Mouse (Mus musculus): Measurements from ENCODE around the gene Ptpn13. TPM values are rescaled to one million over a fixed set of nuclear protein-coding genes. Genes with fewer than 3 reads are reported as not detected.
A peak's percentile ranks its signal among the peaks of the same experiment; 100 is the strongest.

The Ptpn13 gene
- total RNA-seq, 2 experiments from 2014 or later, result 12.6 to 14.6 TPM

DNA sequence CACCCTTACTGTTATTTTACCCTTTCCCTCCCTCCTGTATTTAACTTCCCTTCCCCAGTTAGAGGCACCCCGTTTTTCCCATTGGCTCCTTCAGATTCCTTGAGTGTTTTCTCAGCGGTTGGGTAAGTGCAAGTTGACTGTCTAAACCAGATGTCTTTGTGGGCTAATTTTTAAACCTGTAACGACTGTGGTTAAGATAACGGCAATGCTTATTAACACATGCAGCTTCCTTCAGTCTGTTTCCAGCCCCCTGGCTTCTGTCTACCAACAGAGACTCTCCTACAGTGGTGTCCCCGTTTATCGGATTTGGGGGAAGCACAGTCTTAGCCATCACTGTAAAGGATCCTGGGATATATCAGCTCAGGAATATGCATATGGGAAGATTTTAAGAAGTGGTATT is 35.9 kb downstream of the Ptpn13 start:
- DNase-seq, result no peak

DNA sequence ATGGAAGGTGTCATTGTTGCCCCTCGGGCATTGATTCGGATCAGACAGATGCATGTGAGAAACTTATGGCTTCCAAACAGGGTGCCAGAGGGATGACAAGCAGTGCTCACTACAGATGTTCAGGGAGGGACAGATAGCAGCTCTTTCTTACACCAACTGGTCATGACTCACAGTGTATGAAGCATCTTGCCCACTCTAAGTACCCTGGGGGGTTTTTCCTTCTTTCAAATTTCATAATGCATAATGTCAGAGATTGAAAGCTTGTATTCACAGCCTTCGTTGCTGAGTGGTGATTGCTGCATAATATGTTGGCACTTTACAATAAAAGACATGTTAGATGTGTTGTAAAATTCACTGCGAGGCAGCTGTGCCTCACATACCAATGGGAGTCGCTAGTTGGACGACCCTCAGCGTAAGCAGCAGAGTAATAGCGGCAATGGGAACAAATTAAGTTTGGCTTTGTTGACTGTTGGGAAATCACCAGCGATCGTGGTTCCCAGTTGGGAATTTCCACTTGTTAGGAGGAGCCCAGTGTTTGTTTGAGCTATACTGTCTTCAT is 38.7 kb downstream of the Ptpn13 start:
- no peak for DNase-seq

DNA sequence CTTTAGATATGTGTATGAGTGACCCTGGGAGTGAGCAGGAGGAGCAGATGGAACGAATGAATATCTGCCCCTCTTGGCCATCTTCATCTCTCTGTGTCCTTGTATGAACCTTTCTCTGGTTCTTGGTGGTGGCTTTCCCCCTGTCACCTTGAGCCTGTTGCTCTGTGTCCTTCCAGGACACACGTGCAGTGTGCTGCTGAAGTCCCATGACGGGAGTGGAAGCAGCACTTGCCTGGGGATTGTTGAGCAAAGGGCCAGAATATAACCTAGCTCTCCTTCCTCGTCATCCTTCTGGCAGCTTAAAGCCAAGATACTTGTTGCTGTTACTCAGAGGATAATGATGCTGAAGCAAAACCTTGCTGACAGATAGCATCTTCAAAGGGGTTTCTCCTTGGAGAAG is 39.3 kb downstream of the Ptpn13 start:
- DNase-seq, result no peak

DNA sequence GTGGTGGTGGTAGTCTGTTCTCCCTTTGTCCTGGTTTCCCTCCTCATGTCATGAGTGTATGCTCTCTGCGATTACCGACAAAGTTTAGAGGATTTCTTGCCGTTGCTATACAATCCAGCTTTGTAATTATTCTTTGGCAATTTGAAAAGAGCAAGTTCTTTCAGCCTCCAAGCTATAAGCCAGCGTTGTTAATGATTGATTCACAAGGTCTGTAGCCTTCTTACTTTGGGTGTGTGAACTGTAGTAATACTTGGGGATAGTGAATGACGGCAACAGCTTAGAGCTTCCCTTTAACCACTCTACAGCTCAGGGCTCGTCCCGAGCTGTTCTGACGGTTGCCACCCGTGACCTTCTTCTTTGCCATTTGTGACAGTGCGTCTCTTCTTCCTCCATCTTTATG is 39.8 kb downstream of the Ptpn13 start:
- DNase-seq, result no peak

DNA sequence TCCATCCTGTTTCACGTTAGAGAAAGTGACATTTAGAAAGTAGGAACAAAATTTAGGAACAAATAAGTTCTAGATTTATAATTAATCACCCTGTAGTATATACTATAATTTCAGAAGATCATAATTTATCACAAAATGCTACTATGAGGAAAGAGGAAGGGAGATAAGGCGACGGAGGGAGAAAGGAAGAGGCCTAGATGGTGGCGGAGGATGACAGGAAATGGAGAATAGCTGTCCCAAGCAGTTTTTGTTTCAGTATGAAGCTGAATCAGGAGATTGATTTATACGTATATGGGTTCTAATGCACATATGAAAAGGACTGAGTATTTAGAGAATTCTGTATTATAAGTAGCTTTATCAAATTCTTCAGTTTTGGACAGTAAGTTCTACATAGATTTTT is 47.7 kb downstream of the Ptpn13 start:
- DNase-seq, result no peak

DNA sequence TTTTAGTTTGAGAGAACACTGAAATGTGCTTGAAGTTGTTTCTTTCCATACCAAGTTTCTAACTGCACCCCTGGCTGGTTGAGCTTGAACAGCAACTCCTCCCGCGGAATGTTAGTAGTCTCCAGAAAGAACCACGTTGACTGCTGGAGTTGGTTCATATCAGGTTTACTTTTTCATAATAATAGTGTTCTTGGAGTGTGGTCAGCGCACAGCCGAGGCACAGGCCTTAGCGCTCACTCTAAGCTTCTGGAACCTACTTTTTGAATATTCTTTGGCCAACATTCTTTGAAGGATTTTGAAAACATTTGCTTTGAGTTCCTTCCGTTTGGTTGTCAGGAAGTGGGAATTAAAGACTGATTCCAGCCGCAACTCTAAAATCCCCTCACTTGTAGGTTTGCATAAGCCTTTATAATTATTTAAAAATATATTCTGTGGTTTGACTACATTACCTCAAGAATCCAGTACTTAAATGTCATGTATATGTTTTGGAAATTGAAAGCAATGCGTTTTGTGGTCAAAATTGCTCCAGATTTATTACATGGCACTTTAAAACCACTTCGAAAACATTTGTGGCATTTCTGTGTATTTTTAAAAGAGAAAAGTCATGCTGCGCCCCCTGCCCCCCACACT is 48.6 kb downstream of the Ptpn13 start:
- DNase-seq, result no peak

DNA sequence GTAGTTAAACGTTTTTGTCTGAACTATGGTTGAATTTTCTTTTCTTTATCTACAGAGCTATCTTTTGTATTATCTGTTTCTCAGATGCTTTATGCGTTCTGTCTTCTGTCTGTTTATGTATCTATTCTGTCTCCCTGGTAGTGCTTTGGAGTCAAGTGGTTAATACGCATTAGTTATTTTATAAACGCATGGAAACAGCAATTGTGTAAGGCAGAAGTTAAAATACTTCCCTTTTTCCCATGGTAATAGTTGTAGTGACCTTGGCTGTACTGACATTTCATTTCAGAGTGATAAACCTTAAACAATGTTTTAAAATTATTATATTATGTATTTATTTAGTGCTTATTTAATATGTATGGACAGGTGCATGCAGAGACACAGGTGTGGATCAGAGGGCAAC is 49.3 kb downstream of the Ptpn13 start:
- no peak for DNase-seq

DNA sequence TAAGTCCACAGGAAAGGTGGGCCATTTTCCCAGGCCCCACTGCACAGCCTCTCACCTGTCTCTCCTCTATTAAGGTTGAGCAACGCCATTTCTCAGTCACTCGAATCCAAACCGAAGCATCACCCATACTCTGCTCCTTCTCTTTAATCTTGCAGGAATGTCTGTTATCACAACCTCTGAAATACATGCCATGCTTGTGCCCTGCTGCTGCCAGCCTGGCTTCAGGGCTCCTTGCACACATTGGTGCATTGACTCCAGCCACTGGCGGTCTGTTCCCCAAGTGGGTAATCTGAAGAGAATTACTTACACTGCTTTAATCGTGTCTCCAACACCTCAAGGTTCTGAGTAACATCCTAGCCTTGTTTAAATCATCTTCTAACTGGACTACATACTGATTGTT is 50.5 kb downstream of the Ptpn13 start:
- DNase-seq, result no peak

DNA sequence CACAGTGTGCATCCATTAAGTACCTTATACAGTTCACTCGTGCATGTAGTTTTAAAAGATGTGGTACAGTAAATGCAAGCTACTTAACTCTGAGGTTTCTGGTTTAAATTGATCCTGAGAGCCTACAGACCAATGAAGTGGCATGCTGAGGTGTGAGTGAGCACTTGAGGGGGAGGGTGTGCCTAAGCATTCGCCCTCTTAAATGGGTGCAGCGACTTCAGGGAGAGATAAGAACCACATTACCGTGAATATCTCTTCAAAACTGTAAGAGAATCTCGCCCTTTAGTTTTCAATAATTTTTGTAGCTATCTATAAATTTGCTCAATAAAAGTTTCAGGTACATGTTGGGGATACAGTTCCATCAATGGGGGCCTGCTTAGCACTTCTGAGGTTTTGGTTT is 54.5 kb downstream of the Ptpn13 start:
- no peak for DNase-seq

DNA sequence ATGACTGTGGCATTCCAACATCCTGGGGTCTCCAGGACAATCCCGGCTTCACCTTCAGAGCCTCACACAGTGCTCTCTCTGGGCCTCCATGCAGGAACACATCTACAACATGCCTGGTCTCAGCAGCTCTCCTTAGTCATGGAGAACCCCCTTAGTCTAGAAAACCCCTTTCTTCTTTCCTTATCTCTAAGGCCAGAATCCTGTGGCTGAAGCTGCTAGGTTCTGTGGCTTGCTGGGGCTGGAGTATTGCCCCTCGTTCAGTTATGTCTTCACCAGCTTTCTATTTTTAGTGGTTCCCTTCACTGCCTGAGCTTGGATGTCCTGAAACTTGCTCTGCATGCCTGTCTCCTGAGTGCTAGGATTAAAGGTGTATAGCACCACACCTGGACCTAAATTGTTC is 56.2 kb downstream of the Ptpn13 start:
- no peak for DNase-seq

DNA sequence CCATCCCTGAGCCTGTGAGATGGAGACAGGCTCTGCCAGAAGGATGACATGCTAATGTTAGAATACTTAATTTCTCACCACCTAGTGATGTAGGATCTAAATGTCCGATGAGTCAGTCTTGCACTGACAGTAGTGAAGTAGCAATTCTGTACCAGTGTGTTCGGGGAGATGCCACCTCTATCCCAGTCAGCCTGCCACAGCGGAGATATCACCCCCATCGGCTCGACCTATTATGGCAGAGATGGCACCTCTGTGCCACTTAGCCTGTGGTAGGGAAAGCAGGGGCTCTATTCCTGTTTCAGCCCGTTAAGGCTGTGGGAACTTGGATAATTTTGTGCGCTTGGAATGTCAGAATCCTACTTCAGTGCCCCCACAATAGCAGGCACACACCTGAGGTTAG is 62.0 kb downstream of the Ptpn13 start:
- no peak for DNase-seq

DNA sequence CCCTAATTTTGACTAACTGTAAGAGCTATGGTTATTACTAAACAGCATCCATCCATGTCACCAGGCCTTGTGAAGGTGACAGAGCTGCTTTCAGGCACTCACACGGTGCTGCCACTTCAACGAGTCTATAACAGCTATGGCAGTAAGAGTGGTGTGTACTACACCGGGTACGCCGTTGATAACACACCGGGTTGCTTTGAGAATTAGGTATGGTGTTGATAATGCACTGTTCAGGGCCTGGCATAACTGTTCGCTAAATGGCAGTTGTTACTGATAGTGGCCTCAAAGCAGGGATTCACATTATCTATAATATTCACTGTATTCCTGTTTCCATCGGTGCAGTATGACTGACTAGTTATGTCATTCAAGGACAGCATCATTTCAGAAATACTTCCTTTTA is 66.0 kb downstream of the Ptpn13 start:
- DNase-seq, result no peak

DNA sequence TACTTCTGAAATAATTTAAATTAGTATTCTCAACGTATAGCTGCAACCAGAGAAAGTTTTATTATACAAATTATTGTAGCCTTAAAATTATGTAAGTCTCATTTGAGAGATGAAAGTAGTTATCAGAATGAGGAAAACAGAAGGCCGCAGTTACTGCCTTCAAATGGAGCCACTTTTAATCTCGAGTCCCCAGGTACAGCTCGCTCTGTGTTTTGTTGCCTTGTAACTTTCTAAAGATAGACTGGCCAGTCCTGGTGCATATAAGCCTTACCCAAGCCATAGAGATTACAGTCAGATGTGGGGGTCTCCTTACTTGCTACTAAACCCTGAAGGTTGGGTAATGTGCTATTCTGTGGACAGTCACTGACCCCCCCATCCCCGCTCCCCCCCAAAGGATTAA is 66.8 kb downstream of the Ptpn13 start:
- no peak for DNase-seq

DNA sequence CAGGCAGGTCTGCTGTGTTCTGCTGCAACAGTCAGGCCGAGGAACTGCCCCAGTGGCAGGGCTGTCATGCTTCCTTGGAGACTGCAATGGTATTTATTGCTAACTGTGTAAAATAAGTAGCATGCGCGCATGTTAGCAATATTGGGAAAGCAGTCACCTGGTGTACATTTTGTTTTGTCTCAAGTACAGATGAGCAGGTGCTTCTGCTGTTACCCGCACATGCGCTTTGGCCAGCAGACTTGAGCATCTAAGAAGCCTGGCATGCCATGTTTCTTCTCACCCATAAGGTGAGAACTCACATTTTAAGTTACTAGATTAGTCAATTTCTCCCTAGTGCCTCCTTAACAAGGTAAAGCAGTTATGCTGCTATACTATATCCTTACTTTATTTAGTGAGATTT is 72.1 kb downstream of the Ptpn13 start:
- DNase-seq, result no peak

DNA sequence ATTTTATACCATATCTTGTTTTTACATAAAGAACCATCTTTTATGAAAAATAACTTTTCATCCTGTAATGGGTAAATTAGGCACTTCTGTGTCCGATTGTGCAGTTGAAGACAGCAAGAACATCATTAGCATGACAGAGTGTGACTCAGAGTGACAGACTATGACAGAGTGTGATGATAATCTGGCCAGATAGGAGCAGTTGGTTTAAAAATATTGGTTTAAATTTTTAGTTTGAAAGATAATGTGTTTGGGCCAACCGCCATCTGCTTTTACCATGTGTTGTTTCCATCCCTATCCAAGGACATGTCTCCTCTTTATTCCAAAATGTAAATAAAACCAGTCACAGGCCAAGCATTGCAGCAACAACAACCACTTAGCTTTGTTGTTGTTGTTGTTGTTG is 72.5 kb downstream of the Ptpn13 start:
- no peak for DNase-seq

DNA sequence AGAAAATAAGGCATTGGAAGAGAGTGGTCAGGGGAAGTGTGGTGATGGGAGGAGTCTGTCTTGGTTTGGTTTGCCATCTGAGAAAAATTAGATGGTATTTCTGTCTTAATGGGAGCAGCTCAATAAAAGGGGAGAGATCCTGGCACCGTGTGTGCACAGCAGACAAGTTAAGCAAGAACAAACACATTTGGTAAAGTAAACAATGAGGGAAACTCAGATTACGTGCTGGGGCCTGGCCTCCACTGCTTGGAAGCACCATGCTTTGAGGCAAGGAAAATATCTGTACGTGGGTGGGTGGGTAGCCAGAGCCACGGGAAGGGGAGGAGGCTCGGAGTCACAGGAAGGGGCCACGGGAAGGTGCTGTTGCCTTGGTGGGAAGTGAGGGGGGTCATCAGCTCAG is 74.3 kb downstream of the Ptpn13 start:
- DNase-seq, result no peak

DNA sequence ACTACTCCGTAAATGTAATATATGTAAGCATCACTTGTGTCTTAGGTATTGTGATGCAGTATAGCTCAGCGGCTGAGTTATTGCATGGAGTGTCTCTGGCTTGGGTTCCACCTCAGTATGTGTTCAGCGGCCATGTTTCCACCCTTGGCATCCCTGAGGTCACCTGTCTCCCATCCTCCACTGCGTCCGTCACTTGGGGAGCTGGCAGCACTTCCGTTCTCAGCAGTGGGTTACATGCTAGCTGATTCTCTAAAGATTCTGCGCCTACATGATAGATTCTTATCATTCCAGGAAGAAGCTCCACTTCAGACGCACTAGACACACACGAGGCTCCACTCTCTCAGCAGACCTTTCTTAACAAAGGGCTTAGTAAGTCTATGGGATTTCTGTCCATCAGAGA is 76.1 kb downstream of the Ptpn13 start:
- no peak for DNase-seq

DNA sequence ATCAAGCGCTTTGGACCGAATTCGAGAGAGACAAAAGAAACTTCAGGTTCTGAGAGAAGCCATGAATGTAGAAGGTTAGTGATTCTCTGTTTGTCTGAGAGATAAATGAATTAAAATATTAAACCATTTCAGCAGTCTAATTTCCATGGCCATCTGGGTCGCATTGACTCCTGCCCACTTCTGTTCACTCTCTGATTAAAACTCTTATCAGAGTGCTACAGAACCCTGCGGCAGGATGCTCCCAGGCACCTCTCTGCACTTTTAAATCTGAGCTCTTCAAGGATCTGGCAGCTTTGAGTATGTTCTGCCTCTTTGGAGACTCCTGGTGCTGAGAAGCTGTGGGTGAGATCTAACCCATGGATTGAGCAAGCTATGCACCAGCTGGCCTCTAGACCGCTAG is 76.8 kb downstream of the Ptpn13 start:
- DNase-seq, result no peak

DNA sequence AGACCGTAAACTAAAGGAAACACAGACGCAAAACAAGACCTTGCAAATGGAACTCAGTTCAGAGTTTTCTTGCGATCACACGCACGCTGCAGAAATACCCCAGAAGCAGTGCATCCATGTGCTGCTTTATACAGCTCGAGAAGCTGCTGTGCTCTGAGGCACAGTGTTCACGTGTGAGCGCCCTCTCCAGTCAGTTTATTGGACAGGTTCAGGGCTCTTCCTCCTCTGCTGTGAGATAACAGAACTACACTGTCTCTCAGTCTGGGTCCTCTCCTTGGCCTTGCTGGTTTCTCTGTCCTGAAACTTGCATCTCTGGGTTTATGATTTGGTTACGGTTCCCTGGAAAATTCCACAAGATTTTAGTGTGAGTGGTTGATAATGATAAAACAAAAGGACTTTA is 88.2 kb downstream of the Ptpn13 start:
- DNase-seq, result no peak

DNA sequence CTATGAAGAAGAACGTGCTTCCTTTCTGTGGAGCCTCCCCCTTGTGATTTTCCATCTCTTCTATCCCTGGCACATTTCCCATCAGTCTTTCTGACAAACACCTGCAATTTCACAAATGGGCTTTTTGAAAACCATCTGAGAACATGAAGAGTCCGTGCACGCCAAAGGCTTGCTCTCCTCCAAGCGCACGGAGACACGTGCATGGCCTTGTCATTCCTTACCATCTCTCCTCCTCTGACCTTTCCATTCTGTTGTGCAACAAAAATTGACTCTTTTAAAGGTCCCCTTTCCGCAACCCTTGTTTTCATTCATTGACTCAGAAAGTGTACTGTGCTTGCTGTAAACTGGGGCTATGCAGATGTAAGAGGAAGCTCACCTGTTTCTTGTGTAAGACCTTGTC is 89.4 kb downstream of the Ptpn13 start:
- DNase-seq, result no peak

DNA sequence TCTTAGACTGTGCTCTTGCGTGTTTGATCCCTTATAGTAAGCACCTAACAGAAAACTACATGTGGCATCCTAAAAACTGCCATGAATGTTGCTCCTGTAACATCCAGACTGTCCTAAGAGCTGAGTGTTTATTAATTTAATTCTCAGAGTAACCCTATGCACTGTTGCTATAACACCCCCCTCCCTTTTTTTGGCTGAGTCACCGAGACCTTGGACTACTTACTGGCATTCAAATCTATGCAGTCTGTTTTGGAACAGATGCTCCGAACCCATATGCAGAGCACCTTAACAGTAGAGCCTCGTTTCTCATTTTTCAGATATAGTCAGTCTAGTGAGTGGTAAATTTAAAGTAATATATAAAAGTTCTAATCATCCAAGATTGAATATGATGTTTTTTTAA is 90.9 kb downstream of the Ptpn13 start:
- no peak for DNase-seq

DNA sequence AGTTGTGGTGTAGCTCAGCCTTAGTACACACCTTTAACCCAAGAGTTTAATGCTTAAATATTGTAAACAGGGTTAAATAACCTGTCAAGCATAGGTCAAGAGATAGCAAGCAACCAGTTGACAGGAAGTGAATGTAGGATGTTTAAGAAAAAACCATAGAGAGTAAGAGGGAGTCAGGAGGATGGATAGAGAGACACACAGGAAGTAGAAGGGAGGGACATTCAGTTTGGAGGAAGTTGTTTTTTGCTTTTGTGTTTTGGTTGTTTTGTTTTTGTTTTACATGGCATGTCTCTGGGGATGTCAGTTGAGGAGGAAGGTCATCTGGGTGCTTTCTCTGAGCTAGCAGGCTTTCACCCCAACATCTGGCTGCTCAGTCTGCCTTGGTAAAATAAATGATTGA is 91.6 kb downstream of the Ptpn13 start:
- DNase-seq, result no peak

DNA sequence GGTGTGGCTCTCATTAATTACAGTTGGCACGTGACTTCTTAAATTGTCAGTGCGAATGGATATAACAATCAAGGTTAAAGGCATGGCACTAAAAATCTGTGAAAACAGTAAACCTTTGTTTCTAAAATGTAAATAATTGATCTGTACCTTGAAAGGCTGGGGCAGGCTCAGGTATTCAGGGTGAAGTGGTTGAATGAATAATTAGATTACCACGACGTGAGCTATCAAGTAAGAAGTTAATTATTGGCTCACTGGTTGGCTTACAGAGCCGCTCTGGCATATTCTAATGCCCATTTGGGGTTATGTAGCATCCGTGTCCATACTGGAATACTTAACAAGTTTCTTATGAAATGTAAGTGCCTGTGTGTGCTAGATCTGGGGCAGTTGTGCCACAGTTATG is 92.6 kb downstream of the Ptpn13 start:
- no peak for DNase-seq

DNA sequence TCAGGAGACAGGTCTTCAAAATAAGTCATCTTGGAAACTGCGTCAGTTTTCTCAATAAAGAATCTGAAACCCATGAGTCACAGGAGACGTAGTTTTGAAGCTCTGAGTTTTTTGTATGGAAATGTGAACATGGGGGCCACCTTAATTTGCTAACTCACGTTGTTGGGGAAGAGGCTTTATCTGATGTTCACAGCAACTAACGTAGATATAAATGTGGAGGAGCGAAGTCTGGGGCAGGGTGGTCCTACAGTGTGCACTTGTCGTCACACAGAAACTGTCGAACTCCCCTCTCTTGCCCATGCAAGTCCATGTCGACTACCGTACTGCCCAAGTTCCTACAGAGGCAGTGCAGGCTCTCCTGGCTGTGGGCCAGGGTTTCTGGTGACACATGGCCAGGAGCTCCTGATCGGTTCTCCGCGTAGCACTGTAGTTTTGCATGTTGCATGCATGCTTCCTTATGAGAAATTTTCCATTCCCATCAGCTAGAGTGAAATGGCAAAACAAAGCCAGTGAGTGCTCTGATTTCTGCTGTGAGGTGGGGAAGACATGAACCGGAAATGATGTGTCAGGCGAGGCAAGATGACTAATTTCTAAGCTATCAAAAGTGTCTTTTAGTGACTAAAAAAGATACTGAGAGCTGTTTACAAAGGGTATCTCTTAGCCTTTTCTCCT is 93.9 kb downstream of the Ptpn13 start:
- peak; percentile 76 for DNase-seq

DNA sequence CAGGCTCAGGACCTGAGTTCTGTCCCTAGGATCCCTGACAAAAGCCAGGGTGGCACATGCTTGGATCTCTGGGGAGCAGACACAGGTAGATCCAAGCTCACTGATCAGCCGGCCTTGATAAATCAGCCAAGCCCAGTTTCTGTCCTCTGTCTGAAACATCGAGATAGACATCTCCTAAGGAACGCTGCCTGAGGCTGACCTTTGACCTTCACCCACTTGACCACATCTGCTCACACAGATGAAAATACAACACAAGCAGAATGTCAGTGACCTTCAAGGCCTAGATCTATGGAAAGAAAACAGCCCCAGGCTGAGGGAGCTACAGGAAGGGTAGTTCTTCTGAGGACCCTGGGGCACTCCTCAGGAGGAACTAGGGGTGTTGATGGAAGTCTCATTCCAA is 97.4 kb downstream of the Ptpn13 start:
- DNase-seq, result no peak
